Mouse (Mus musculus) gonadal fat pad, adult 2 months (tissue): ENCODE measurements around the gene Phrf1. TPM values are rescaled to one million over a fixed set of nuclear protein-coding genes. Genes with fewer than 3 reads are reported as not detected.

Source experiments
- DNase-seq: peaks from one replicate; pipeline ENCODE4 v3.0.0-alpha.2; 2012; ENCODE audit warnings: low read depth
- polyA plus RNA-seq: library from polyadenylated mRNA; depleted of rRNA; stranded (reverse); fragments of >200 nt; gene quantifications from 2 replicates; pipeline ENCODE4 v1.2.3, GENCODE M21; 2012; rRNA removed

The Phrf1 gene
- polyA plus RNA-seq, 1 experiment, result 22.7 TPM

- no peak for DNase-seq
These were observed 64.2 kb downstream of the Phrf1 start for GRCm38 (mm10) chr7:141292583-141293388.

GRCm38 (mm10) chr7:141293852-141294471 lies 65.4 kb downstream of the Phrf1 start:
- DNase-seq, result no peak

GRCm38 (mm10) chr7:141294479-141294878 lies 65.9 kb downstream of the Phrf1 start:
- DNase-seq, result no peak

GRCm38 (mm10) chr7:141297926-141298650 lies 69.5 kb downstream of the Phrf1 start:
- no peak for DNase-seq

GRCm38 (mm10) chr7:141299175-141299574 lies 70.6 kb downstream of the Phrf1 start:
- DNase-seq, result no peak

GRCm38 (mm10) chr7:141301386-141301785 lies 72.8 kb downstream of the Phrf1 start:
- no peak for DNase-seq

GRCm38 (mm10) chr7:141302702-141303268 lies 74.2 kb downstream of the Phrf1 start:
- DNase-seq, result no peak

- DNase-seq, result no peak
These were observed 76.0 kb downstream of the Phrf1 start for GRCm38 (mm10) chr7:141304537-141304936.

Other genes starting within 250 kb of the Phrf1 start
- gene Ifitm3, start 218.0 kb upstream of the Phrf1 start, polyA plus RNA-seq, result 421 and 433 TPM in 2 replicates
- gene Ifitm6, start 210.9 kb upstream of the Phrf1 start, polyA plus RNA-seq, result 10.2 and 16.1 TPM in 2 replicates
- not detected in 2 replicates for gene Gm17387, start 199.7 kb upstream of the Phrf1 start, polyA plus RNA-seq
- 7.7 and 8.9 TPM in 2 replicates for gene B4galnt4, start 167.7 kb upstream of the Phrf1 start, polyA plus RNA-seq
- 21.5 and 23.5 TPM in 2 replicates for gene Pkp3, start 150.6 kb upstream of the Phrf1 start, polyA plus RNA-seq
- 22.0 and 23.1 TPM in 2 replicates for gene Sigirr, start 128.2 kb upstream of the Phrf1 start, polyA plus RNA-seq
- 4.1 TPM in 2 replicates for gene Ano9, start 111.0 kb upstream of the Phrf1 start, polyA plus RNA-seq
- 42.3 and 42.8 TPM in 2 replicates for gene Ptdss2, start 106.4 kb upstream of the Phrf1 start, polyA plus RNA-seq
- 227 and 260 TPM in 2 replicates for gene Rnh1, start 55.9 kb upstream of the Phrf1 start, polyA plus RNA-seq
- gene Hras, start 34.8 kb upstream of the Phrf1 start, polyA plus RNA-seq, result 78.5 and 89.2 TPM in 2 replicates
- 12.7 and 12.9 TPM in 2 replicates for gene Lrrc56, start 34.6 kb upstream of the Phrf1 start, polyA plus RNA-seq
- 13.0 and 13.1 TPM in 2 replicates for gene Lmntd2, start 14.7 kb upstream of the Phrf1 start, polyA plus RNA-seq
- gene Rassf7, start 12.9 kb upstream of the Phrf1 start, polyA plus RNA-seq, result 60.9 and 68.6 TPM in 2 replicates
- gene Irf7, start 37.7 kb downstream of the Phrf1 start, polyA plus RNA-seq, result 53.6 and 59.7 TPM in 2 replicates
- gene Cdhr5, start 48.0 kb downstream of the Phrf1 start, polyA plus RNA-seq, result 3.1 and 16.2 TPM in 2 replicates
- 5.1 and 8.1 TPM in 2 replicates for gene Sct, start 50.3 kb downstream of the Phrf1 start, polyA plus RNA-seq
- gene Drd4, start 63.2 kb downstream of the Phrf1 start, polyA plus RNA-seq, result 3.9 and 5.1 TPM in 2 replicates
- 18.7 and 18.9 TPM in 2 replicates for gene Deaf1, start 98.9 kb downstream of the Phrf1 start, polyA plus RNA-seq
- gene Tmem80, start 99.0 kb downstream of the Phrf1 start, polyA plus RNA-seq, result 48.1 and 48.9 TPM in 2 replicates
- 21.5 and 22.3 TPM in 2 replicates for gene Eps8l2, start 110.1 kb downstream of the Phrf1 start, polyA plus RNA-seq
- gene Taldo1, start 163.4 kb downstream of the Phrf1 start, polyA plus RNA-seq, result 324 and 438 TPM in 2 replicates
- gene Gatd1, start 185.4 kb downstream of the Phrf1 start, polyA plus RNA-seq, result 103 and 109 TPM in 2 replicates
- gene Cend1, start 200.7 kb downstream of the Phrf1 start, polyA plus RNA-seq, result 0.36 and 0.53 TPM in 2 replicates
- 120 TPM in 2 replicates for gene Slc25a22, start 209.1 kb downstream of the Phrf1 start, polyA plus RNA-seq
- 10.3 and 12.3 TPM in 2 replicates for gene Pidd1, start 215.2 kb downstream of the Phrf1 start, polyA plus RNA-seq
- gene Rplp2, start 218.6 kb downstream of the Phrf1 start, polyA plus RNA-seq, result 599 and 692 TPM in 2 replicates
- gene Pnpla2, start 226.4 kb downstream of the Phrf1 start, polyA plus RNA-seq, result 1,065 and 1,157 TPM in 2 replicates
- 42.8 and 51.2 TPM in 2 replicates for gene Cracr2b, start 232.3 kb downstream of the Phrf1 start, polyA plus RNA-seq
- gene Cd151, start 238.6 kb downstream of the Phrf1 start, polyA plus RNA-seq, result 670 and 894 TPM in 2 replicates
- 75.7 and 82.9 TPM in 2 replicates for gene Polr2l, start 246.3 kb downstream of the Phrf1 start, polyA plus RNA-seq
- 100 and 130 TPM in 2 replicates for gene Tspan4, start 246.5 kb downstream of the Phrf1 start, polyA plus RNA-seq